Mouse (Mus musculus): ENCODE measurements at regions not wholly inside any gene's neighbourhood (a gene's known extent, or its start where the extent isn't known, plus 50 kb on each side); places are given as distances from the start of the nearest gene placed in this dataset.
A peak's percentile ranks its signal among the peaks of the same experiment; 100 is the strongest.
"Not testable (repeated sequence)": the region's sequence is repeated elsewhere in the genome, so short reads cannot be mapped to it uniquely, and the experiment has no call there.

- no peak overlapping the region for H3K4me3 ChIP-seq
- H3K27me3 ChIP-seq, result no peaks in the 10 kb centered on the region
- H3K4me2 ChIP-seq, result no peak overlapping the region
- no peak overlapping the region for H3K9ac ChIP-seq
- 98% methylated on average over 2 of the region's 2 CpGs for WGBS
- H3K4me1 ChIP-seq (replicated peaks), result no peaks in the 10 kb centered on the region
- H3K9me3 ChIP-seq, result no peaks in the 10 kb centered on the region
- no peak for ATAC-seq (ENCODE audit: low FRiP score, low read depth)
- H3K27ac ChIP-seq (replicated peaks), result no peak overlapping the region
- H3K36me3 ChIP-seq, result no peaks in the 10 kb centered on the region
These were observed 1025.7 kb downstream of the Poteg start for GRCm38 (mm10) chr8:28473190-28473589.

- no peaks in the 10 kb centered on the region for H3K4me1 ChIP-seq (replicated peaks)
- H3K9ac ChIP-seq, result no peak overlapping the region
- no peak overlapping the region for H3K4me3 ChIP-seq
- no peaks in the 10 kb centered on the region for H3K36me3 ChIP-seq
- H3K27ac ChIP-seq (replicated peaks), result no peak overlapping the region
- H3K9me3 ChIP-seq, result no peaks in the 10 kb centered on the region
- no peak overlapping the region for H3K4me2 ChIP-seq
- H3K27me3 ChIP-seq, result no peaks in the 10 kb centered on the region
- 28% methylated on average over 3 of the region's 3 CpGs for WGBS
- ATAC-seq (ENCODE audit: low FRiP score, low read depth), result no peak
These were observed 1040.4 kb downstream of the Poteg start for GRCm38 (mm10) chr8:28487913-28488312.

GRCm38 (mm10) chr8:28503488-28504319 lies 1056.2 kb downstream of the Poteg start:
- Histone ChIP-seq H3K9ac (no peak overlapping the region), H3K4me1 (replicated peaks) (no peaks in the 10 kb centered on the region), H3K27ac (replicated peaks) (no peak overlapping the region), H3K36me3 (no peaks in the 10 kb centered on the region), H3K9me3 (no peaks in the 10 kb centered on the region), H3K4me2 (no peak overlapping the region), H3K27me3 (no peaks in the 10 kb centered on the region), H3K4me3 (no peak overlapping the region)
- WGBS, result 79% methylated on average over 5 of the region's 5 CpGs
- peak; percentile 54; the same call in 1 of the 2 replicates for ATAC-seq (ENCODE audit: low FRiP score, low read depth)

- not testable (repeated sequence) for ATAC-seq (ENCODE audit: low FRiP score, low read depth)
- WGBS, result 83% methylated on average over 1 of the region's 1 CpGs
These were observed 1076.0 kb downstream of the Poteg start for GRCm38 (mm10) chr8:28523506-28523905.

DNA sequence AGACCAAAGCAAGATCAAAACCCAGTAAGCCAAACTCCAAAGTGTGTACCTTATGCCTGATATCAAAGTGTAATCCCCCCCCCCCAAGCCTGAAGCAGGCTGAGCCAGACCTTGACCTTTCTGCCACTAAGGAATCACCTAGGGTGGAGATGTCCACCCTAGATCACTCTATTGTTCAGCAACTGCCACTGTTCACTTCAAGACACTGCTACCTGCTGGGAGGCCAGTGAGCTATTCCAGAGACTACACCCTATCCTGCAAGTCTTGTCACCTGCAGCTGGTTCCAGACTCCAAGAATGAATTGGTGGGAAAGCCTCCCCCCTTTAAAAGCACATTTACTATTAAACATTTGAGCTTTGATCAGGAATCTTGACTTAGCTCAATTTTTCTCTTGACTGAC lies 1099.8 kb downstream of the Poteg start:
- no peak for ATAC-seq (ENCODE audit: low FRiP score, low read depth)
- Histone ChIP-seq H3K36me3 (no peaks in the 10 kb centered on the region), H3K4me3 (no peak overlapping the region), H3K9ac (no peak overlapping the region), H3K4me1 (replicated peaks) (no peaks in the 10 kb centered on the region), H3K27ac (replicated peaks) (no peak overlapping the region), H3K27me3 (no peaks in the 10 kb centered on the region), H3K4me2 (no peak overlapping the region), H3K9me3 (no peaks in the 10 kb centered on the region)

More at GRCm38 (mm10) chr8:28523506-28523905, 1076.0 kb downstream of the Poteg start:
- H3K36me3 ChIP-seq; H3K27me3 ChIP-seq; H3K9ac ChIP-seq; H3K4me1 ChIP-seq (replicated peaks); H3K4me3 ChIP-seq; H3K9me3 ChIP-seq; H3K27ac ChIP-seq (replicated peaks); H3K4me2 ChIP-seq: not testable (repeated sequence)

GRCm38 (mm10) chr8:28559881-28560280 lies 1112.4 kb downstream of the Poteg start:
- Histone ChIP-seq H3K27me3 (no peaks in the 10 kb centered on the region), H3K27ac (replicated peaks) (no peak overlapping the region), H3K9ac (no peak overlapping the region), H3K4me2 (no peak overlapping the region), H3K9me3 (no peaks in the 10 kb centered on the region), H3K36me3 (no peaks in the 10 kb centered on the region), H3K4me1 (replicated peaks) (no peaks in the 10 kb centered on the region), H3K4me3 (no peak overlapping the region)
- WGBS, result 73% methylated on average over 9 of the region's 9 CpGs
- no peak for ATAC-seq (ENCODE audit: low FRiP score, low read depth)

- no peak overlapping the region for H3K4me3 ChIP-seq
- H3K9me3 ChIP-seq, result no peaks in the 10 kb centered on the region
- H3K27me3 ChIP-seq, result no peaks in the 10 kb centered on the region
- no peak overlapping the region for H3K27ac ChIP-seq (replicated peaks)
- H3K36me3 ChIP-seq, result no peaks in the 10 kb centered on the region
- H3K4me1 ChIP-seq (replicated peaks), result no peaks in the 10 kb centered on the region
- peak overlapping the region; percentile 35; the same call in 1 of the 2 replicates for H3K4me2 ChIP-seq
- no peak for ATAC-seq (ENCODE audit: low FRiP score, low read depth)
- 44% methylated on average over 8 of the region's 8 CpGs for WGBS
- no peak overlapping the region for H3K9ac ChIP-seq
These were observed 1131.8 kb downstream of the Poteg start for GRCm38 (mm10) chr8:28579250-28579651.

DNA sequence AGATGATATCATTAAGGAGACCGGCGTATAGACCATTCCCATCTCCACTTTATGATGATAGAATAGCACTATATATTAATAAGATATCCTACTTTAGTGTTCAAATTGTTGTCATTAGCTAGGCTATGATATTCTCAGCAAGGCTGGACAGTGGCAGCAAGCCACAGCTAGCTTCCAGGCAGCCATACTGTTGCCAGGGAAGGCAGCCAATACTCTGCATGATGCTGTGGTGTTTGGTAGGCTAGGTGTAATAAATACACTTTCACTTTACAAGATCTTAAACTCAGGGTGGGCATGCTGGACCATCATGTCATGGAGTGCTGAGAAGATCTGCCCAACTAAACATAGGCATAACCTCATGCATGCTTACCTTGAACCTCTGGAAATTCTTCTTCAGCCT lies 1133.4 kb downstream of the Poteg start:
- ATAC-seq (ENCODE audit: low FRiP score, low read depth), result no peak

DNA sequence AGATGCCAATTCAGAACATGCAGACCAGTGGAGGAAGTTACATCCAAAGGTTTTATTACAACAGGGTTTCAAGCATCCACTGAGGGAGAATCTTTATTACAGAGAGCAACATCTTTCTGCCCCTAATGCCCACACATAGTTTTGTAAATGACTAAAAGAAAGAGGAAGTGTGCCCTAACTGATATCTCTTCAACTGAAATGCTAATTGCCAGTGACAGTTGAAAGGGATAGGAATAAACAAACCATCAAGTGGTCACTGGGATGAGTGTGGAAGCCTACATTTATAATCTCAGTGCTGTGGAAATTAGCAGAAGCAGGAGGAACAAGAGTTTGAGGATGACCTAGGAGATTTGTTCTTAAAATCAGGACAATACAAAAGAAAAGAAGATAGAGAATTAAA lies 1142.5 kb downstream of the Poteg start:
- H3K4me2 ChIP-seq, result no peak overlapping the region
- no peaks in the 10 kb centered on the region for H3K27me3 ChIP-seq
- no peak overlapping the region for H3K4me3 ChIP-seq
- no peak overlapping the region for H3K27ac ChIP-seq (replicated peaks)
- H3K9me3 ChIP-seq, result no peaks in the 10 kb centered on the region
- ATAC-seq (ENCODE audit: low FRiP score, low read depth), result no peak
- no peaks in the 10 kb centered on the region for H3K36me3 ChIP-seq
- no peaks in the 10 kb centered on the region for H3K4me1 ChIP-seq (replicated peaks)
- no peak overlapping the region for H3K9ac ChIP-seq

More for the DNA sequence above, 1133.4 kb downstream of the Poteg start:
- H3K9ac ChIP-seq, result no peak overlapping the region
- no peaks in the 10 kb centered on the region for H3K9me3 ChIP-seq
- H3K4me3 ChIP-seq, result no peak overlapping the region
- H3K36me3 ChIP-seq, result no peaks in the 10 kb centered on the region
- WGBS, result 92% methylated on average over 2 of the region's 2 CpGs
- H3K4me1 ChIP-seq (replicated peaks), result no peaks in the 10 kb centered on the region
- H3K27ac ChIP-seq (replicated peaks), result no peak overlapping the region
- no peak overlapping the region for H3K4me2 ChIP-seq
- no peaks in the 10 kb centered on the region for H3K27me3 ChIP-seq

GRCm38 (mm10) chr8:28593238-28593637 lies 1145.8 kb downstream of the Poteg start:
- ATAC-seq (ENCODE audit: low FRiP score, low read depth), result no peak
- 91% methylated on average over 3 of the region's 3 CpGs for WGBS
- Histone ChIP-seq H3K4me3 (no peak overlapping the region), H3K9me3 (no peaks in the 10 kb centered on the region), H3K36me3 (no peaks in the 10 kb centered on the region), H3K27me3 (no peaks in the 10 kb centered on the region), H3K4me1 (replicated peaks) (no peaks in the 10 kb centered on the region), H3K4me2 (no peak overlapping the region), H3K27ac (replicated peaks) (no peak overlapping the region), H3K9ac (no peak overlapping the region)

DNA sequence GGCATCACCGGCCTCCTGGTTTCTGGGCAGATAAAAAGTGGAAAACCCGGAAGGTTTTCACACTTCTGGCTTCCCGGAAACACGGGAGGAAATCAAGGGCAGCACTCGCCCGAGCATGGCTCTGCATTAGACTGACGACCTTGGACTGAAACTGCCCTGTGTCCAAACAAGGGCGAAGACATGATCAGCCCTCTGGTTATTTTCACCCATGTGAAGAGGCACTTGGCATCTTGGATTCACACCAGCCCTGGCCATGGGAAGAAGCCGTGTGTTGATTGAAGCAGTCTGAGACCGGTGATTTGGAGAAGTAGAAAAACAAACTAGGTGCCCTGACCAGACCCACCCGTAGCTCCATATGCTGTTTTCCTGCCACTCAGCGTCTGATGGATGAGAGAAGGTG lies 1146.7 kb downstream of the Poteg start:
- 70% methylated on average over 12 of the region's 12 CpGs for WGBS
- ATAC-seq (ENCODE audit: low FRiP score, low read depth), result no peak
- Histone ChIP-seq H3K4me3 (no peak overlapping the region), H3K4me1 (replicated peaks) (no peaks in the 10 kb centered on the region), H3K27ac (replicated peaks) (no peak overlapping the region), H3K27me3 (no peaks in the 10 kb centered on the region), H3K9ac (no peak overlapping the region), H3K9me3 (no peaks in the 10 kb centered on the region), H3K36me3 (no peaks in the 10 kb centered on the region), H3K4me2 (no peak overlapping the region)

- 46% methylated on average over 8 of the region's 8 CpGs for WGBS
- no peak overlapping the region for H3K4me3 ChIP-seq
- ATAC-seq (ENCODE audit: low FRiP score, low read depth), result no peak
- no peaks in the 10 kb centered on the region for H3K4me1 ChIP-seq (replicated peaks)
- no peak overlapping the region for H3K4me2 ChIP-seq
- no peak overlapping the region for H3K9ac ChIP-seq
- no peak overlapping the region for H3K27ac ChIP-seq (replicated peaks)
- H3K36me3 ChIP-seq, result no peaks in the 10 kb centered on the region
- H3K9me3 ChIP-seq, result no peaks in the 10 kb centered on the region
- no peaks in the 10 kb centered on the region for H3K27me3 ChIP-seq
These were observed 1147.1 kb downstream of the Poteg start for GRCm38 (mm10) chr8:28594606-28595005.

GRCm38 (mm10) chr8:28595880-28596279 lies 1148.4 kb downstream of the Poteg start:
- H3K27me3 ChIP-seq, result no peaks in the 10 kb centered on the region
- no peaks in the 10 kb centered on the region for H3K9me3 ChIP-seq
- H3K4me3 ChIP-seq, result no peak overlapping the region
- no peak overlapping the region for H3K4me2 ChIP-seq
- 88% methylated on average over 5 of the region's 5 CpGs for WGBS
- no peaks in the 10 kb centered on the region for H3K4me1 ChIP-seq (replicated peaks)
- H3K36me3 ChIP-seq, result no peaks in the 10 kb centered on the region
- H3K9ac ChIP-seq, result no peak overlapping the region
- no peak for ATAC-seq (ENCODE audit: low FRiP score, low read depth)
- H3K27ac ChIP-seq (replicated peaks), result no peak overlapping the region

Measured in hindbrain, embryonic 15.5 days (tissue).